Mouse (Mus musculus): ENCODE data around the gene Pycr2.

DNA sequence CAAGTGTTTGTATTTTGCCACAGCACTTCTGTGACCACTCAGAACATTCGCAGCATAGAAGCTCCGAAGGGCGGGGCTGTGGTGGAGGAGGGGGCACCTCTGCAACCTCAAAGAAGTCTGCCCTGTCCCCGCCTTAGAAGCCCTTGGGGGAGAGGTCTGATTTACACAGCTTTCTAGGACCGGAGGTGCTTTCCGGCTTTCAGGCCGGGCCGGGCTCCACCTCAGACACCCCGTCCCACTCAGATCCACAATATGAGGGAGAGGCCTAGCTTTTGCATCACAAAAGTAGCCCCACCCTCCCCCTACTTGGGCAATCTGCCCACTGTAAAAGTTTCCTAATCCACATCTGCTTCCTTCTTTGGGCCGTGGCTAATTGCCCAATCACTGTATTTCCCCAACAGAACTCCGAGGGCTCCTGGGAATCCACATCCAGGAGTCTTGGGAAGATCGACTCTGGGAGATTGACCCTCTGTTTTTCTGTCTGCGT is 15.5 kb upstream of the Pycr2 start:
- no peak for TF ChIP-seq CTCF (IDR thresholded peaks at IDR 0.05; ENCODE audit: low read depth, low read length)
- TF ChIP-seq POLR2AphosphoS5 (IDR thresholded peaks at IDR 0.05; ENCODE audit: insufficient replicate concordance, low read depth, low read length) = no peak

Data from G1E (cell line).